Comparison of ENCODE assay signal across 9 mouse cellular contexts in the genomic region with DNA sequence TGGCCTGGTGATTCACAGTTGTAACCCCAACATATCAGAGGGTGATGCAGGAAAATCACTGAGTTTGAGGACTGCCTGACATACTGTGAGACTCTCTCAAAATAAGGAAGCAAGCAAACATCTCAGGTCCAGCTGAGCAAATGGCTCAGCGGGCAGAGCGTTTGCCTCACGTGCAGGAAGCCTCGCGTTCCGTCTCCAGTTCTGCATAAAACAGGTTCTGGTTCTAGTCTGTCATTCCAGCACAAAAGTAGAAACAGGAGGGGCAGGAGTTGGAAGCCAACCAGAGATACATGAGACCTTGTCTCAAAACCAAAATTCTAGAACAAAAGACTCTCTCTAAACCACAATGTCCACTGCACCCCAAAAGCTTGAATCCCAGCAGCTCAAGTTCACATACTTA. TPM values are rescaled to one million over a fixed set of nuclear protein-coding genes. Genes with fewer than 3 reads are reported as not detected.
DNase-seq lines count a peak whose midpoint lies in the region; ATAC-seq and TF ChIP-seq lines count a peak whose summit lies in the region.
"Had no signal": no experiment of that assay in that cellular context is flagged by ENCODE, and none has a peak within 500 bp of the region (broad histone marks: within the 10 kb centered on the region; RNA-seq: fewer than 3 reads in every experiment).

No protein-coding gene starts in this region.

- TF ChIP-seq POLR2A in heart, adult 2 months (IDR thresholded peaks at IDR 0.05; ENCODE audit: insufficient read depth, low read depth, low read length), result no peak
- no peak for TF ChIP-seq POLR2A in bone marrow, adult 2 months (IDR thresholded peaks at IDR 0.05; ENCODE audit: borderline replicate concordance, control insufficient read depth, low read depth, low read length)

- peaks cover 21% of the 10 kb centered on the region for H3K4me1 ChIP-seq in heart, adult 2 months (ENCODE audit: control insufficient read depth, insufficient read depth, low read length)
- H3K4me1 ChIP-seq in bone marrow, adult 2 months (ENCODE audit: control insufficient read depth, insufficient read depth, low read length), result peaks cover 2% of the 10 kb centered on the region; the same call in 1 of the 2 replicates
- peaks cover 16% of the 10 kb centered on the region for H3K4me1 ChIP-seq in hindbrain, embryonic 13.5 days (replicated peaks)

- no peak for TF ChIP-seq CTCF in heart, adult 2 months (IDR thresholded peaks at IDR 0.05)
- TF ChIP-seq CTCF in bone marrow, adult 2 months (IDR thresholded peaks at IDR 0.05; ENCODE audit: control insufficient read depth, insufficient read depth, low read length), result no peak

- H3K9me3 ChIP-seq in hindbrain, embryonic 13.5 days, result no peaks in the 10 kb centered on the region

- peak overlapping the region; percentile 59 for H3K9ac ChIP-seq in heart, adult 2 months (ENCODE audit: low read depth, low read length)
- H3K9ac ChIP-seq in hindbrain, embryonic 13.5 days, result peak overlapping the region; percentile 73

- H3K27ac ChIP-seq in heart, adult 2 months, result peak overlapping the region; percentile 83
- no peak overlapping the region for H3K27ac ChIP-seq in bone marrow, adult 2 months (ENCODE audit: control insufficient read depth, insufficient read depth, low read depth, low read length, poor library complexity)
- H3K27ac ChIP-seq in hindbrain, embryonic 13.5 days, result peak overlapping the region; percentile 80

- no peak for DNase-seq in heart, adult 2 months
- no peak for DNase-seq in heart, postnatal 4 days
- peak; percentile 24 for DNase-seq in lung, postnatal 14 days
- DNase-seq in urinary bladder, postnatal 25 days (ENCODE audit: low spot score), result no peak
- no peak for DNase-seq in spleen, adult 12 weeks (ENCODE audit: low spot score)
- no peak for DNase-seq in urinary bladder, postnatal 4 days (ENCODE audit: low spot score in 2 of 2)

- peaks cover 8% of the 10 kb centered on the region for H3K36me3 ChIP-seq in heart, adult 2 months (ENCODE audit: control insufficient read depth, insufficient read depth, low read length)
- H3K36me3 ChIP-seq in hindbrain, embryonic 13.5 days, result peaks cover 2% of the 10 kb centered on the region; the same call in 1 of the 2 replicates

- H3K79me2 ChIP-seq in heart, adult 2 months (replicated peaks; ENCODE audit: control insufficient read depth, insufficient read depth, low read length), result no peaks in the 10 kb centered on the region

- no peaks in the 10 kb centered on the region for H3K27me3 ChIP-seq in heart, adult 2 months (ENCODE audit: control insufficient read depth, insufficient read depth, low read length)
- no peaks in the 10 kb centered on the region for H3K27me3 ChIP-seq in hindbrain, embryonic 13.5 days
- H3K27me3 ChIP-seq: Patski had no signal

- WGBS in heart, adult 2 months, result 1% methylated on average over 6 of the region's 6 CpGs
- WGBS in bone marrow, adult 2 months, result 2% methylated on average over 6 of the region's 6 CpGs
- 1% methylated on average over 6 of the region's 6 CpGs for WGBS in hindbrain, embryonic 13.5 days

- peak; percentile 6 for ATAC-seq in hindbrain, embryonic 13.5 days (ENCODE audit: low FRiP score)

- H3K4me3 ChIP-seq in heart, adult 2 months, result peak overlapping the region; percentile 68
- peak overlapping the region; percentile 72 for H3K4me3 ChIP-seq in bone marrow, adult 2 months (replicated peaks; ENCODE audit: control insufficient read depth, low read depth, low read length)
- peak overlapping the region; percentile 48 for H3K4me3 ChIP-seq in hindbrain, embryonic 13.5 days

- intact Hi-C loops in heart, adult 2 months (cut with DNase I), result no loop called here

- TF ChIP-seq EP300 in heart, adult 2 months (IDR thresholded peaks at IDR 0.05; ENCODE audit: insufficient read depth, low read depth, low read length), result no peak

- H3K4me2 ChIP-seq in hindbrain, embryonic 13.5 days, result peak overlapping the region; percentile 71

RNA-seq across cellular contexts. Expression of a gene that starts 0.5 kb away (rescaled TPM):
- 1 to 10 TPM; 3.0 to 3.4 TPM for total RNA-seq in heart, adult 2 months (2021)
- 4.9 and 6.6 TPM in 2 replicates for polyA plus RNA-seq in heart, adult 2 months (2012; rRNA removed)
- total RNA-seq in heart, postnatal 4 days (2021), result 1 to 10 TPM in 1 of 2 experiments, under 1 TPM in 1; 0.83 to 1.2 TPM
- polyA plus RNA-seq in bone marrow, adult 2 months (2011; ENCODE audit: insufficient read depth, insufficient read length, low replicate concordance, missing spikeins), result not detected in 2 replicates
- polyA plus RNA-seq in hindbrain, embryonic 13.5 days (2015; fragmentation: Nextera tagmentation; extraction: Ambion mirVana), result 8.9 and 10.4 TPM in 2 replicates

RNA-seq across cellular contexts. Expression of a gene that starts 0.6 kb away (rescaled TPM):
- total RNA-seq in heart, adult 2 months (2021), result 10 to 100 TPM; 65.5 to 71.8 TPM
- 96.1 and 129 TPM in 2 replicates for polyA plus RNA-seq in heart, adult 2 months (2012; rRNA removed)
- 10 to 100 TPM; 20.1 to 21.3 TPM for total RNA-seq in heart, postnatal 4 days (2021)
- polyA plus RNA-seq in bone marrow, adult 2 months (2011; ENCODE audit: insufficient read depth, insufficient read length, low replicate concordance, missing spikeins), result 9.2 and 37.4 TPM in 2 replicates
- polyA plus RNA-seq in hindbrain, embryonic 13.5 days (2015; fragmentation: Nextera tagmentation; extraction: Ambion mirVana), result 47.1 and 48.2 TPM in 2 replicates

RNA-seq across cellular contexts. Expression of a gene that starts 8.8 kb away (rescaled TPM):
- 10 to 100 TPM; 12.4 to 13.5 TPM for total RNA-seq in heart, adult 2 months (2021)
- 22.8 and 27.6 TPM in 2 replicates for polyA plus RNA-seq in heart, adult 2 months (2012; rRNA removed)
- total RNA-seq in heart, postnatal 4 days (2021), result 10 to 100 TPM in 1 of 2 experiments, 1 to 10 TPM in 1; 8.9 to 10.3 TPM
- 8.5 and 20.9 TPM in 2 replicates for polyA plus RNA-seq in bone marrow, adult 2 months (2011; ENCODE audit: insufficient read depth, insufficient read length, low replicate concordance, missing spikeins)
- 15.9 and 18.5 TPM in 2 replicates for polyA plus RNA-seq in hindbrain, embryonic 13.5 days (2015; fragmentation: Nextera tagmentation; extraction: Ambion mirVana)

RNA-seq across cellular contexts. Expression of a gene that starts 10.0 kb away (rescaled TPM):
- 1 to 10 TPM; 2.5 to 2.6 TPM for total RNA-seq in heart, adult 2 months (2021)
- polyA plus RNA-seq in heart, adult 2 months (2012; rRNA removed), result 5.3 and 7.5 TPM in 2 replicates
- 1 to 10 TPM; 3.0 to 3.1 TPM for total RNA-seq in heart, postnatal 4 days (2021)
- 1.4 and 2.1 TPM in 2 replicates for polyA plus RNA-seq in bone marrow, adult 2 months (2011; ENCODE audit: insufficient read depth, insufficient read length, low replicate concordance, missing spikeins)
- polyA plus RNA-seq in hindbrain, embryonic 13.5 days (2015; fragmentation: Nextera tagmentation; extraction: Ambion mirVana), result 67.5 and 71.4 TPM in 2 replicates

RNA-seq across cellular contexts. Expression of a gene that starts 28.8 kb away (rescaled TPM):
- 1 to 10 TPM; 6.5 to 7.4 TPM for total RNA-seq in heart, adult 2 months (2021)
- polyA plus RNA-seq in heart, adult 2 months (2012; rRNA removed), result 4.6 and 6.2 TPM in 2 replicates
- total RNA-seq in heart, postnatal 4 days (2021), result 1 to 10 TPM; 8.8 to 9.0 TPM
- 4.2 and 5.7 TPM in 2 replicates for polyA plus RNA-seq in bone marrow, adult 2 months (2011; ENCODE audit: insufficient read depth, insufficient read length, low replicate concordance, missing spikeins)
- polyA plus RNA-seq in hindbrain, embryonic 13.5 days (2015; fragmentation: Nextera tagmentation; extraction: Ambion mirVana), result 9.1 and 9.7 TPM in 2 replicates
